Mouse (Mus musculus) T-cell, adult 2 months (primary cell): ENCODE results near the gene Fam222b.
A peak's percentile ranks its signal among the peaks of the same experiment; 100 is the strongest.
"Not testable (repeated sequence)": the region's sequence is repeated elsewhere in the genome, so short reads cannot be mapped to it uniquely, and the experiment has no call there.

ENCODE experiments used
- DNase-seq: peaks from one replicate; pipeline ENCODE4 v3.0.0; 2022; ENCODE audit warnings: low spot score

The Fam222b gene

DNA sequence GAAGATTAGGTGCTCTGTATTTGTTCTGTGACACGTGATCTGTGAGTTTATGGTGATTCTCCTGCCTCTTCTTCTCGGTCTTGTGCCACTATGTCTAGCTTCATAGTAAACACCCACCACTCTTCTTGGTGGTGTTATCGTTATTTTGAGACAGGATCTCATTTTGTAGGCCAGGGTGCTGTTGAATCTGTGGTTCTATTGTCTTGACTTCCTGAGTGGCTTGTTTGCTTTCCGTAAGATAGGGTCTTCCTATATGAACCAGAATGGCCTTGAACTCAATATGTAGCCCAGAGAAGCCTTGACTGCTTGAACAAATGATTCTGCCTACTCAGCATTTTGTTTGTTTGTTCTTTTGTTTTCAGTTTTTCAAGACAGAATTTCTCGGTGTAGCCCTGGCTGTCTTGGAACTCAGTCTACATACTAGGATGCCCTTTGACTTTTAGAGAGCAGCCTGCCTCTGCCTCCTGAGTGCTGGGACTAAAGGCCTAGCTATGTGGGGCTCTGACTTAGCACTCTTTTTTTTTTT, 6.6 kb upstream of the Fam222b start:
- no peak for DNase-seq

GRCm38 (mm10) chr11:78094137-78094503, 340 bp upstream of the Fam222b start:
- DNase-seq, result no peak

DNA sequence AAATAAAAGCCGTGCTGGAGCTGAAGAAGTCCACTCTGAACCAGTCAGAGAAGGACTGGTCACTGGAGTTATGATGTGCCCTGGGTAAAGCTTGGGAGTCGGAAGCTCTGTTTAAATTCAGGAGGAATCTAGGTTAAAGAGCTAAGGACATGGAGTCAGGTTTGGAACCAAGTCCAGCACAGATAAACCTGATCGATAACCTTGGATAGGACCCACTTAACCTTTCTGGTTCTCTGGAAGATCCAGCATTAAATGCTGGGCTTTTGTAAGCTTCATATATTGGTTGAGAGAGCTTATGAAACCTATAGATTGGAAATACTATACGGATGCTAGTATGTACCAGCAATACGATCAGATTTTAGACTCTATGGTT, 670 bp downstream of the Fam222b start:
- DNase-seq, result no peak

DNA sequence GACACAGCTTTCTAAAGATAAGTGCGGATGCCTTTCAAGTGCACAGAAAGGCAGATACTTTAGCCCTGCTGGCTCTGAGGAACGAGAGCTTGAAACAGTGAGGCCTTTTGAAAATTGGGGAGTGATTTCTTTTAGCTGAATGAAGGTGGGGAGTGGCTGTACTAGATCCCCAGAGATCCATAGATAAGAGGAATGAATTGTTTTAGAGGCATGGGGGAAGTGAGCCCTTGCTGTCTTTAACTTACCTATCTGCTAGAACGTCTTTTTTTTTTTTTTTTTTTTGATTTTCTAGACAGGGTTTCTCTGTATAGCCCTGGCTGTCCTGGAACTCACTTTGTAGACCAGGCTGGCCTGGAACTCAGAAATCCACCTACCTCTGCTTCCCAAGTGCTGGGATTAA, 2.6 kb downstream of the Fam222b start:
- no peak for DNase-seq

DNA sequence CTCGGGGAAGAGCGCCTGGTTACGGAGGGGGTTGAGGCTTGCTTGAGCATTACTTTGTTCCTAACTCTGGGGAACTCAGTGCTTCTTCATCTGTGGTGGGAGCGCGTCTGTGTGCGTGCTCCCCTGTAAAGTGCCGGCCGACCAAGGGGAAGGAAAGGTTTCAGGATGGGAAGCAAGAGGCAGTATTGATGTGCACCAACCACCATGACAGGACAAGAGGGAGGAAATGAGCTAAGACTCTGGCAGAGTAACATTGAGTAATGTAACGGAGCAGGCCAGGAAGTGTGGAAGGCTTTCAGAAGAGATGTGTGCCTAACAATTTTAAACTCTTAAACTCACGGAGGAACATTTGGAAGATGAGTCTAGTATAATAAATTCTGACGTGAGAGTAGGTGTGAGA, 6.3 kb downstream of the Fam222b start:
- no peak for DNase-seq

- no peak for DNase-seq
Observed at GRCm38 (mm10) chr11:78102142-78102541, 7.7 kb downstream of the Fam222b start.

DNA sequence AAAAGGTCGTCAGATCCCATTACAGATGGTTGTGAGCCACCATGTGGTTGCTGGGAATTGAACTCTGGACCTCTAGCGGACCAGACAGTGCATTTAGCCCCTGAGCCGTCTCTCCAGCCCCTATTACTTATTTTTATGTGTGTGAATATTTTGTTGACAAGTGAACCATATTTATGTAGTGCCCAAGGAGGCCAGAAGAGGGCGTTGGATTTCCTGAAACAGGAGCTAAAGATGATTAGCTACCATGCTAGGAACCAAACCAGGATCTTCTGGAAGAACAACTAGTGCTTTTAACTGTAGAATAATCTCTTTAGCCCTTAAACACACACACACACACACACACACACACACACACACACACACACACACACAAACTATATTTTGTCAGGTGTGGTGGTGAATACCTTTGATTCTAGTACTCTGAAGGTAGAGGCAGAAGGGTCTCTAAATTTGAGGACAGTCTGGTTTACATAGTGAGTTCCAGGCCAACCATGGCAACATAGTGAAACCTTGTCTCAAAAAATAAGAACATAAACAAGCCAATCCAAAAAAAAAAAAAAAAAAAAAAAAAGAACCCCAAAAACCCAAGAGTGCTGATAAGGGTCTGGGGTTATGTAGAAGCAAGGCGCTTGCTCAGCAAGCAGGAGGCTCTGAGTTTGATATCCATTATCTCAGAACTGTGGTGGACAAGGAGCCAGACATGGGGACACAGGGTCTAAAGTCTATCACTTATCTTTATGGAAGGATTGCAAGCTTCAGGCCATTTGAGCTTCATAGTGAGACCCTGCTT, 8.7 kb downstream of the Fam222b start:
- DNase-seq, result no peak

- DNase-seq, result no peak
Observed at GRCm38 (mm10) chr11:78104501-78104900, 10.0 kb downstream of the Fam222b start.

DNA sequence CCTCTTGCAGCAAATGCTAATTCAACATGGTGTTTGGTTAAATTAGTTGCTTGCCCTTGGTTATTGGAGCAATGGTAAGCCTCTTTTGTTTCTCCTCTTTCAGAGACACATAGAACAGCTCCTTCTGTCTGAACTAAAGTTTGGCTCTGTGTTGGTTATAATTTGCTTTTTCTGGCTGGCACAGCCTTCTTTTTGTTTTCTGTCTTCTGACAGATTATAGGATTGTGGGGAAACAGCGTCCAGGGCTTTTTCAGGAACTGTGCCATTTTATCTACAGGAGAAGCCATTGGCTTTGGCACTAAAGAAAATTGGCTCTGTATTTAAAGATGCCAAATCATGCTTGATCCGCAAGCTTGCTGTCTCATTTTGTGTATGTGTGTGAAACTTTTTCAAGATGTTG, 19.2 kb downstream of the Fam222b start:
- no peak for DNase-seq

- DNase-seq, result peak; percentile 39
Observed at GRCm38 (mm10) chr11:78114676-78115366, 20.4 kb downstream of the Fam222b start.

GRCm38 (mm10) chr11:78115367-78116145, 21.1 kb downstream of the Fam222b start:
- DNase-seq, result peak; percentile 65

DNA sequence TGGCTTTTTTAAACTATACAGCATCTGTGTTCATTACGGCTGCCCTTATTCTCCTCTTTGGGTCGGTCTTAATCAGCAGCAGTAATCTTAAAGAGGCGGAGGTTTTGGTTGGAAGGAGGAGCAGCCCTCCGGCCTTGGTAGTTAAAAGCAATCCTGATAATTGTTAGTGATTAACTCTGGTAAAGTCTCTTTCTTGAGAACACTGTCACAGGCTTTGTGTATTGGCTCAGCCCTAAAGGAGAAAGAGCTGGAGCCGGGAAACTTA, 21.6 kb downstream of the Fam222b start:
- DNase-seq, result no peak

DNA sequence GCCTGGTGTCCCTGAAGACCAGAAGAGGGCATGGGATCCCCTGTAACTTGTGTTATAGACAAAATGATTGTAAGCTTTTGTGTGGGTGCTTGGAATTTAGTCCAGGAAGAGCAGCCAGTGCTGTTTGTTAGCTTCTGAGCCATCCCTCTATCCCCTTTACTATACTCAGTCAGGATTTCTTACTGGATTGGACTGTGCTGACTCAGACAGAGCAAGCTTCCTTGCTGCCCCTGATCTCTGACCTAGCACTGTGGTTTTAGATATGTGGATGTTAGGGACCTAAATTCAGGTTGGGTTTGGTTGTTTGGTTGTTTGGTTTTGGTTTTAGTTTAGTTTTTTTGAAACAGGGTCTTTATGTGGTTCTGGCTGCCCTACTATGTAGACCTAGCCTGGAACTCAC, 24.0 kb downstream of the Fam222b start:
- DNase-seq, result no peak

GRCm38 (mm10) chr11:78119898-78120297, 25.4 kb downstream of the Fam222b start:
- no peak for DNase-seq

- no peak for DNase-seq
Observed at GRCm38 (mm10) chr11:78121176-78121575, 26.7 kb downstream of the Fam222b start.

GRCm38 (mm10) chr11:78122815-78123214, 28.4 kb downstream of the Fam222b start:
- DNase-seq, result no peak

GRCm38 (mm10) chr11:78123782-78124181, 29.3 kb downstream of the Fam222b start:
- no peak for DNase-seq

GRCm38 (mm10) chr11:78125691-78126090, 31.2 kb downstream of the Fam222b start:
- no peak for DNase-seq

GRCm38 (mm10) chr11:78126739-78127138, 32.3 kb downstream of the Fam222b start:
- no peak for DNase-seq

GRCm38 (mm10) chr11:78129458-78129857, 35.0 kb downstream of the Fam222b start:
- DNase-seq, result no peak

GRCm38 (mm10) chr11:78133915-78134314, 39.5 kb downstream of the Fam222b start:
- no peak for DNase-seq

DNA sequence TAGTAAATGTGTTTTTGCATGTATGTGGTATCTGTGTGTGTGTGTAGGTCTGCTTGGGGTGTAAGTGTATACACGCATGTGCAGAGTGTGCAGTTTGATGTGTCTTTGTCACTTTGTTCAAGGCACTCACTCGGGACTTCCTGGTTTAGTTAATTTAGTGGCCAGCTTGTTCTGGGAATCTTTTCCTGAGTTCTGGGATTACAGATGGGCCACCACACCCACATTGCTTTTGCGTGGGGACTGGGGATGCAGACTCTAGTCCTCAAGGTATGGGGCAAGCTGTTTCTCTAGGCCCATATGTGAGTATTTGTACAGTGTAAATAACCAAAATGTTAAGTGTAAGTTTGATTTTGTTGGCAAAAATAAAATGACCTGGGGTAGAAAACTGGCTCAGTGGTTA, 39.9 kb downstream of the Fam222b start:
- no peak for DNase-seq

DNA sequence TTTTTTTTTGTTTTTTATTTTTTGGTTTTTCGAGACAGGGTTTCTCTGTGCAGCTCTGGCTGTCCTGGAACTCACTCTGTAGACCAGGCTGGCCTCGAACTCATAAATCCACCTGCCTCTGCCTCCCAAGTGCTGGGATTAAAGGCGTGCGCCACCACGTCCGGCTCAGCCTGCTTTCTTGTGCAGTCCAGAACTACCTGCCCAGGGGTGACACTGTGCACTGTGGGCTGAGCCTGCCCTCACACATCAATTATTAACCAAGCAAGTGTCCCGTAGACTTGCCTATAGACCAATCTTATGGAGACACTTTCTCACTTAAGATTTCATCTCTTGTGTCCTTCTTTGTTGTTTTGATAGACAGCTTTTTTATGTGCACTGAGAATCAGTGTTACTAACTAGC, 40.9 kb downstream of the Fam222b start:
- DNase-seq, result not testable (repeated sequence)
